In genomic region chr3:103778660-103779059, GRCm38 (mm10) we compare ENCODE assay signal across 22 mouse cellular contexts. TPM values are rescaled to one million over a fixed set of nuclear protein-coding genes. Genes with fewer than 3 reads are reported as not detected.
"Had no signal": no experiment of that assay in that cellular context is flagged by ENCODE, and none has a peak within 500 bp of the region (broad histone marks: within the 10 kb centered on the region; RNA-seq: fewer than 3 reads in every experiment).

No protein-coding gene starts in this region.

- H3K4me1 ChIP-seq: midbrain, embryonic 13.5 days had no signal

- H3K27ac ChIP-seq: limb, embryonic 13.5 days; liver, embryonic 15.5 days; macrophage; midbrain, embryonic 13.5 days; stomach, embryonic 15.5 days had no signal

- H3K27me3 ChIP-seq: limb, embryonic 13.5 days; liver, embryonic 15.5 days; midbrain, embryonic 13.5 days; stomach, embryonic 15.5 days had no signal

- H3K4me3 ChIP-seq: limb, embryonic 13.5 days; liver, embryonic 15.5 days; midbrain, embryonic 13.5 days; stomach, embryonic 15.5 days had no signal

- DNase-seq: kidney, adult 11 months; kidney, postnatal 10 days; left cerebral cortex, postnatal 4 days; lung, embryonic 14.5 days; lung, postnatal 10 days; right cerebral cortex, adult 18-20 months had no signal

RNA-seq across cellular contexts. Expression of gene Gm43064, which starts 30.7 kb away (rescaled TPM):
- total RNA-seq: left cerebral cortex, postnatal 10 days; left cerebral cortex, postnatal 4 days had no signal
- polyA plus RNA-seq: large intestine, adult 2 months; macrophage; midbrain, embryonic 13.5 days had no signal

RNA-seq across cellular contexts. Expression of gene Gm10964, which starts 39.5 kb away (rescaled TPM):
- total RNA-seq: layer of hippocampus, adult 8-10 months; layer of hippocampus, postnatal 14 days; left cerebral cortex, adult 18-20 months; left cerebral cortex, postnatal 10 days; left cerebral cortex, postnatal 4 days; liver, adult 2 months; midbrain, postnatal 0 days had no signal
- polyA plus RNA-seq: kidney, embryonic 14.5 days; large intestine, adult 2 months; limb, embryonic 13.5 days; liver, adult 2 months; liver, embryonic 15.5 days; lung, embryonic 14.5 days; macrophage; midbrain, embryonic 13.5 days; midbrain, postnatal 0 days; neural tube, embryonic 14.5 days; stomach, embryonic 15.5 days; testis, adult 2 months; thymus, postnatal 0 days had no signal
